Mouse (Mus musculus) CH12.LX (cell line): Measurements from ENCODE around the gene Vhl.

Source experiments
- CTCF ChIP-seq, 2 experiments: IDR thresholded peaks in 1 of 2; conservative IDR thresholded peaks in 1 of 2; 2 replicates each; pipeline ENCODE4 v1.5.1; 2011 to 2012; ENCODE audit warnings: low read depth in 2 of 2, low read length in 2 of 2, improper control_type of control experiment in 1 of 2, inconsistent platforms in 1 of 2, mild to moderate bottlenecking in 1 of 2, moderate library complexity in 1 of 2
- MEF2A ChIP-seq: IDR thresholded peaks from 2 replicates; pipeline ENCODE4 v1.6.1; 2014; ENCODE audit warnings: low read depth, mild to moderate bottlenecking, inconsistent platforms, low read length, improper control_type of control experiment, borderline replicate concordance
- MXI1 ChIP-seq: IDR thresholded peaks from 2 replicates; pipeline ENCODE4 v1.6.1; 2011; ENCODE audit warnings: mild to moderate bottlenecking, low read depth, low read length, improper control_type of control experiment
- POLR2A ChIP-seq: IDR thresholded peaks from 2 replicates; pipeline ENCODE4 v1.6.1; 2011; ENCODE audit warnings: low read depth, mild to moderate bottlenecking, improper control_type of control experiment, low read length
- USF1 ChIP-seq: IDR thresholded peaks from 2 replicates; pipeline ENCODE4 v1.6.1; 2014; ENCODE audit warnings: low read depth, mild to moderate bottlenecking, inconsistent platforms, low read length, improper control_type of control experiment
- ZKSCAN1 ChIP-seq: IDR thresholded peaks from 2 replicates; pipeline ENCODE4 v1.6.1; 2012; ENCODE audit warnings: low read depth, inconsistent platforms, low read length, improper control_type of control experiment, borderline replicate concordance
- ZNF384 ChIP-seq: IDR thresholded peaks from 2 replicates; pipeline ENCODE4 v1.6.1; 2012; ENCODE audit warnings: low read depth, low read length, improper control_type of control experiment, inconsistent platforms

GRCm38 (mm10) chr6:113655475-113655874 lies 31.7 kb downstream of the Vhl start:
- TF ChIP-seq CTCF (conservative IDR thresholded peaks at IDR 0.05 in 1 of 2, IDR thresholded peaks at IDR 0.05 in 1 of 2; ENCODE audit: low read depth in 2 of 2, low read length in 2 of 2) = no peak
- no peak for TF ChIP-seq MEF2A
- TF ChIP-seq ZNF384 = no peak
- TF ChIP-seq USF1 = no peak
- TF ChIP-seq POLR2A = no peak
- TF ChIP-seq MXI1 = no peak
- TF ChIP-seq ZKSCAN1 = no peak
